In the genomic region with DNA sequence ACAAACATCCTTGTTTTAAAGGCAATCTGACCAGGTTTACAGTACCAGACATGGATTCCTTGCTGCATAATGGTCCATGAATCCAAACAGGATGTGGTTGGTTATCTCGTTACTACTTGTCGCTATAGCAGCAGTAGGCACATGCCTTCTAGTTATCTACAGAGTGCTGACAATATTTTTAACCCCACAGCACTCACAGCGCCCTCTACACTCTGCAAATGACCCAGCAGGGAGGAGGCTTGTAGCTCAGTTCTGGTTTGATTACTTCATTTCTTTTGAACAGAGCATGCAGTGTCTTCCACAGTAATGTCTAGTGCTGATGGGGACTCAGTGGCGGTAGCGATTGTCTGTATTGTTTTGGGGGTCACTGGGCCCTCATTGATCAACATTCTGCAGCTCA, we compare ENCODE assay signal across 36 mouse cellular contexts. TPM values are rescaled to one million over a fixed set of nuclear protein-coding genes. Genes with fewer than 3 reads are reported as not detected.
DNase-seq lines count a peak whose midpoint lies in the region; ATAC-seq and TF ChIP-seq lines count a peak whose summit lies in the region.
"Had no signal": no experiment of that assay in that cellular context is flagged by ENCODE, and none has a peak within 500 bp of the region (broad histone marks: within the 10 kb centered on the region; RNA-seq: fewer than 3 reads in every experiment).

No protein-coding gene starts in this region.

- no peak for DNase-seq in layer of hippocampus, adult 2 months (ENCODE audit: low spot score in 2 of 2)
- DNase-seq in layer of hippocampus, postnatal 36 days: no peak
- DNase-seq in CH12.LX (ENCODE audit: extremely low read depth): peak; percentile 32
- DNase-seq in ovary, postnatal 36 days (ENCODE audit: low spot score): no peak
- DNase-seq in hindbrain, embryonic 10.5 days (ENCODE audit: low spot score): no peak
- no peak for DNase-seq in left cerebral cortex, adult 18-20 months (ENCODE audit: low spot score in 2 of 2)
- DNase-seq: adrenal gland, adult 2 months; adrenal gland, postnatal 36 days; B cell, adult 2 months; cerebellum, adult 9-10 months; forebrain, postnatal 0 days; gastrocnemius, postnatal 14 days; heart, postnatal 36 days; kidney, adult 18-20 months; kidney, postnatal 25 days; left cerebral cortex, postnatal 4 days; liver, postnatal 0 days; lung, postnatal 10 days; right cerebral cortex, postnatal 4 days; thymus, adult 18-20 months; thymus, postnatal 25 days had no signal

- no peak for TF ChIP-seq POLR2A in CH12.LX (IDR thresholded peaks at IDR 0.05; ENCODE audit: low read depth, low read length)

- 79% methylated on average over 5 of the region's 5 CpGs for WGBS in hindbrain, embryonic 10.5 days

- in situ Hi-C loops in CH12.LX (cut with MboI; ENCODE audit: low pct_ligation_motif_present, low pct_unique_long_range_greater_than_20kb, low sequenced_read_pairs): no loop called here

- H3K4me3 ChIP-seq in layer of hippocampus, adult 2 months: no peak overlapping the region
- no peak overlapping the region for H3K4me3 ChIP-seq in CH12.LX (replicated peaks in 1 of 3; ENCODE audit: low read depth in 2 of 3, low read length in 2 of 3, poor library complexity in 1 of 3)
- H3K4me3 ChIP-seq in hindbrain, embryonic 10.5 days: no peak overlapping the region
- H3K4me3 ChIP-seq: embryonic facial prominence, embryonic 10.5 days; embryonic facial prominence, embryonic 15.5 days; forebrain, embryonic 12.5 days; heart, embryonic 15.5 days; kidney, embryonic 15.5 days; liver, embryonic 12.5 days; midbrain, embryonic 10.5 days; myocyte; neural tube, embryonic 12.5 days had no signal

- no peaks in the 10 kb centered on the region; a peak in 1 of 4 replicates for H3K4me1 ChIP-seq in CH12.LX (ENCODE audit: control insufficient read depth in 1 of 2, insufficient read depth in 2 of 2)
- no peaks in the 10 kb centered on the region for H3K4me1 ChIP-seq in hindbrain, embryonic 10.5 days (replicated peaks)
- H3K4me1 ChIP-seq: embryonic facial prominence, embryonic 10.5 days; embryonic facial prominence, embryonic 15.5 days; forebrain, embryonic 12.5 days; heart, embryonic 15.5 days; kidney, embryonic 15.5 days; liver, embryonic 12.5 days; midbrain, embryonic 10.5 days; neural tube, embryonic 12.5 days had no signal

- peak; percentile 46 for TF ChIP-seq RAD21 in CH12.LX (IDR thresholded peaks at IDR 0.05; ENCODE audit: low read depth, low read length)

- ATAC-seq in common myeloid progenitor, adult 5-6 weeks (replicated peaks; ENCODE audit: low read depth, poor library complexity, severe bottlenecking): peak; percentile 88
- ATAC-seq: forebrain, postnatal 0 days; inflammation-experienced regulatory T-cells, adult 6 months; liver, embryonic 12.5 days; liver, postnatal 0 days; midbrain, embryonic 16.5 days had no signal

- dilution Hi-C loops in CH12.LX (cut with MboI; ENCODE audit: extremely low pct_ligation_motif_present, extremely low pct_unique_long_range_greater_than_20kb, low sequenced_read_pairs): no loop called here

- no peaks in the 10 kb centered on the region for H3K9me3 ChIP-seq in CH12.LX (replicated peaks; ENCODE audit: low read length)
- H3K9me3 ChIP-seq in hindbrain, embryonic 10.5 days: no peaks in the 10 kb centered on the region
- H3K9me3 ChIP-seq: embryonic facial prominence, embryonic 10.5 days; embryonic facial prominence, embryonic 15.5 days; forebrain, embryonic 12.5 days; heart, embryonic 15.5 days; kidney, embryonic 15.5 days; liver, embryonic 12.5 days; midbrain, embryonic 10.5 days; neural tube, embryonic 12.5 days had no signal

- no peaks in the 10 kb centered on the region for H3K27me3 ChIP-seq in CH12.LX (replicated peaks)
- no peaks in the 10 kb centered on the region for H3K27me3 ChIP-seq in hindbrain, embryonic 10.5 days (ENCODE audit: insufficient read depth, poor library complexity, severe bottlenecking)
- H3K27me3 ChIP-seq: embryonic facial prominence, embryonic 15.5 days; forebrain, embryonic 12.5 days; heart, embryonic 15.5 days; liver, embryonic 12.5 days; neural tube, embryonic 12.5 days had no signal

- TF ChIP-seq EP300 in CH12.LX (IDR thresholded peaks at IDR 0.05; ENCODE audit: low read length): no peak

- H3K36me3 ChIP-seq in CH12.LX (replicated peaks in 1 of 2; ENCODE audit: control insufficient read depth in 1 of 2, insufficient read depth in 1 of 2, low read length in 1 of 2): no peaks in the 10 kb centered on the region
- H3K36me3 ChIP-seq in hindbrain, embryonic 10.5 days: no peaks in the 10 kb centered on the region
- H3K36me3 ChIP-seq: embryonic facial prominence, embryonic 10.5 days; embryonic facial prominence, embryonic 15.5 days; forebrain, embryonic 12.5 days; heart, embryonic 15.5 days; kidney, embryonic 15.5 days; liver, embryonic 12.5 days; midbrain, embryonic 10.5 days; neural tube, embryonic 12.5 days had no signal

- H3K79me2 ChIP-seq in CH12.LX (replicated peaks; ENCODE audit: control insufficient read depth, extremely low read depth, insufficient read depth, poor library complexity, severe bottlenecking): no peaks in the 10 kb centered on the region

- no peak overlapping the region for H3K4me2 ChIP-seq in CH12.LX (ENCODE audit: insufficient read depth, low read depth, poor library complexity, severe bottlenecking)
- H3K4me2 ChIP-seq: embryonic facial prominence, embryonic 15.5 days; forebrain, embryonic 12.5 days; heart, embryonic 15.5 days; hindbrain, embryonic 14.5 days; kidney, embryonic 15.5 days; liver, embryonic 12.5 days; neural tube, embryonic 12.5 days had no signal

- H3K27ac ChIP-seq in layer of hippocampus, adult 2 months: no peak overlapping the region
- H3K27ac ChIP-seq in CH12.LX (ENCODE audit: insufficient read depth, low read depth): no peak overlapping the region
- H3K27ac ChIP-seq in hindbrain, embryonic 10.5 days: no peak overlapping the region
- H3K27ac ChIP-seq: embryonic facial prominence, embryonic 10.5 days; embryonic facial prominence, embryonic 15.5 days; forebrain, embryonic 12.5 days; heart, embryonic 15.5 days; hindbrain, embryonic 14.5 days; kidney, embryonic 15.5 days; liver, embryonic 12.5 days; macrophage; midbrain, embryonic 10.5 days; neural tube, embryonic 12.5 days; stomach, postnatal 0 days had no signal

- TF ChIP-seq CTCF in layer of hippocampus, adult 2 months (conservative IDR thresholded peaks at IDR 0.05): peak; percentile 24; the same call in 1 of the 2 replicates
- TF ChIP-seq CTCF in CH12.LX (conservative IDR thresholded peaks at IDR 0.05 in 1 of 2, IDR thresholded peaks at IDR 0.05 in 1 of 2; ENCODE audit: low read depth in 2 of 2, low read length in 2 of 2): peak in 1 of 2 experiments; percentile 67; a peak in 2 of 4 replicates

- H3K9ac ChIP-seq in CH12.LX (ENCODE audit: insufficient read depth, low read depth): no peak overlapping the region
- H3K9ac ChIP-seq: embryonic facial prominence, embryonic 15.5 days; forebrain, embryonic 12.5 days; forebrain, postnatal 0 days; heart, embryonic 15.5 days; hindbrain, embryonic 14.5 days; kidney, embryonic 15.5 days; liver, embryonic 12.5 days; liver, postnatal 0 days; neural tube, embryonic 12.5 days had no signal

TF ChIP-seq in CH12.LX, 34 proteins besides CTCF, POLR2A, EP300 and RAD21:
- peak; percentile 54; the same call in 1 of the 2 replicates for TF ChIP-seq BHLHE40 (IDR thresholded peaks at IDR 0.05; ENCODE audit: low read depth, low read length)
- peak; percentile 56 for TF ChIP-seq SMC3 (IDR thresholded peaks at IDR 0.05; ENCODE audit: low read depth, low read length)
- no peak for TF ChIP-seq MAZ (IDR thresholded peaks at IDR 0.05; ENCODE audit: low read depth, low read length)

RNA-seq across cellular contexts. Expression of a gene that starts 56.8 kb away (rescaled TPM):
- total RNA-seq in layer of hippocampus, adult 2 months (2021): 100 to 1,000 TPM; 130 to 131 TPM
- 100 to 1,000 TPM; 134 to 145 TPM for total RNA-seq in layer of hippocampus, postnatal 36 days (2021)
- total RNA-seq in CH12.LX (2012; rRNA removed) (1.9 and 3.9 TPM in 2 replicates), CH12.LX (2014; rRNA removed) (2.0 TPM in 2 replicates)
- 1.1 and 1.7 TPM in 2 replicates for polyA plus RNA-seq in CH12.LX (2012; ENCODE audit: insufficient read length, low read depth)
- total RNA-seq in common myeloid progenitor, adult 5-6 weeks (2017): 0.09 TPM in 1 of 2 replicates, not detected in the other
- polyA plus RNA-seq in hindbrain, embryonic 10.5 days (2016; fragmentation: Nextera tagmentation; extraction: Ambion mirVana): 4.4 and 7.6 TPM in 2 replicates
- 100 to 1,000 TPM; 170 to 178 TPM for total RNA-seq in left cerebral cortex, adult 18-20 months (2021)
- polyA plus RNA-seq: inflammation-experienced regulatory T-cells, adult 6 months; macrophage had no signal

Comparison
In these comparisons a context has a peak if more than half of its experiments do, and no peak if none do; other contexts are left out.
1. RNA of a gene that starts 56.8 kb away (total RNA-seq): 170 to 178 TPM in left cerebral cortex, adult 18-20 months, 134 to 145 TPM in layer of hippocampus, postnatal 36 days and 130 to 131 TPM in layer of hippocampus, adult 2 months; 1.9 to 3.9 TPM in CH12.LX and 0.09 TPM in common myeloid progenitor, adult 5-6 weeks; every median in the first group is over 10 times any median in the second.